Mouse (Mus musculus): ENCODE results near the gene Dip2b.

- no peak for TF ChIP-seq POLR2A (IDR thresholded peaks at IDR 0.05; ENCODE audit: control insufficient read depth, extremely low read depth, insufficient read depth, low read length, poor library complexity)
- no peak for TF ChIP-seq CTCF (IDR thresholded peaks at IDR 0.05; ENCODE audit: borderline replicate concordance, control insufficient read depth, extremely low read depth, insufficient read depth, low read length, poor library complexity)
Observed at GRCm38 (mm10) chr15:100198983-100199745, 160.7 kb downstream of the Dip2b start.
